Mouse (Mus musculus): ENCODE results near the gene Sf3b2. TPM values are rescaled to one million over a fixed set of nuclear protein-coding genes. Genes with fewer than 3 reads are reported as not detected.
"Not testable (repeated sequence)": the region's sequence is repeated elsewhere in the genome, so short reads cannot be mapped to it uniquely, and the experiment has no call there.

The Sf3b2 gene
- total RNA-seq, 1 experiment from 2014 or later = 325 TPM

- no peak for ATAC-seq (replicated peaks in 1 of 2; ENCODE audit: insufficient read depth in 1 of 2, low FRiP score in 2 of 2, low TSS enrichment in 1 of 2, low read depth in 1 of 2, poor library complexity in 2 of 2, severe bottlenecking in 2 of 2)
Observed at GRCm38 (mm10) chr19:5276531-5276930, 18.7 kb downstream of the Sf3b2 start.

DNA sequence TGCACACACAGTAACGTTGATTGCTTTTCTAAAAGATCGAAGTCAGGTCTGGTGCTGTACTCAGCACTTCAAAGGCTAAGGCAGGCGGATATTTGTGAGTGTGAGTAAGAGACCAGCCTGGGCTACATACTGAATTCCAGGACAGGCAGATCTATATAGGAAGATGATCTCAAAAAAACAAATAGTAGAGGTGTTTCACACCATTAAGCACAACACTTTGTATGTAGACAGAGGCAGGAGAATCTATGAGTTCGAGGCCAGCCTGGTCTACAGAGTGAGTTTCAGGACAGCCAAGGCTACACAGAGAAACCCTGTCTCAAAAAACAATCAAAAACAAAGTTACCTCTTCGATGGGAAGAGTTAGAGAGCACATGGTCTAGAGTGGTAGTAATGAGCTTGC, 19.5 kb downstream of the Sf3b2 start:
- ATAC-seq (replicated peaks in 1 of 2; ENCODE audit: insufficient read depth in 1 of 2, low FRiP score in 2 of 2, low TSS enrichment in 1 of 2, low read depth in 1 of 2, poor library complexity in 2 of 2, severe bottlenecking in 2 of 2) = no peak

DNA sequence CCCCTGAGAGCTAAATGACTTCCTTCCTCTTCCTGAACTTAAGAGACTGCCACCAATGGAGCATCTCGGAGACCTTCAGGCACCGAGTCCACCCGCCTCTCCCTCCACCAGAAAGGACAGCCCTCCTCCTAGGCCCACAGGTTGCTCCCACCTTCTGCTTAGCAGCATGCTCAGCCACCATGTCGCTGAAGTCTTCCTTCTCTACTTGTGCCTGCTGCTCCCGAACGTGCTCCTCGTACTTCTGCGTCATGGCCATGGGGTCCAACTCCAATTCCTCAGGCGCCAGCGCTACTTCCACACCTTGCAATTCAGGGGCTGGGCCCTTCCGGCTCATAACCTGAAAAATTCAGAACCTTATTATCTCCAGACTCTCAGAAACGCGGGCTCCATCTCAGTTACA, 20.6 kb downstream of the Sf3b2 start:
- ATAC-seq (replicated peaks in 1 of 2; ENCODE audit: insufficient read depth in 1 of 2, low FRiP score in 2 of 2, low TSS enrichment in 1 of 2, low read depth in 1 of 2, poor library complexity in 2 of 2, severe bottlenecking in 2 of 2) = no peak

- ATAC-seq (replicated peaks in 1 of 2; ENCODE audit: insufficient read depth in 1 of 2, low FRiP score in 2 of 2, low TSS enrichment in 1 of 2, low read depth in 1 of 2, poor library complexity in 2 of 2, severe bottlenecking in 2 of 2) = no peak
Observed at GRCm38 (mm10) chr19:5273916-5274315, 21.3 kb downstream of the Sf3b2 start.

- ATAC-seq (replicated peaks in 1 of 2; ENCODE audit: insufficient read depth in 1 of 2, low FRiP score in 2 of 2, low TSS enrichment in 1 of 2, low read depth in 1 of 2, poor library complexity in 2 of 2, severe bottlenecking in 2 of 2) = peak; percentile 70 to 84
Observed at GRCm38 (mm10) chr19:5272801-5273733, 22.2 kb downstream of the Sf3b2 start, which contains the start of gene Pacs1. Gene Pacs1 (minus strand): TSS chr19:5273119.

DNA sequence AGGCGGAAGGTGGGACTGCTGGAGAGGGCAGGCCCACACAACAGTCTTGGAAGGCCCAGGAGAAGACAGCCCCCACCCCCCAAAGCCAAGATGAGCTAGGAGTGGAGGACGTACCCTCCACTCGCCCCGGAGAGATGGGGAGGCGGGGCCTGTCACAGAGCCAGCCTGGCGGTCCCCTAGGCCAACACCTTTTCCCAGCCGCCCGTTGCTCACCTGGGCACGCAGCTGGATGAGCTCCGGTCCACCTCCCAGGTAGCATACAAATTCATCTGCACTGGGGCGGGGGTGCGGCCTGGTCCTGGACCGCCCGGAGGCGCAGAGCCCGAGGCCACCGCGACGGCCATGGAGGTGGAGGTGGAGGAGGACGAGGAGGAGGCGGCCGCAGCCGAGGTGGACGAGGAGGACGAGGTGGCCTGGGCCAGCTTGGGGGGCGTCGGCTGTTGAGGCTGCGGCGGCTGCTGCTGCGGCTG, 22.9 kb downstream of the Sf3b2 start:
- ATAC-seq (replicated peaks in 1 of 2; ENCODE audit: insufficient read depth in 1 of 2, low FRiP score in 2 of 2, low TSS enrichment in 1 of 2, low read depth in 1 of 2, poor library complexity in 2 of 2, severe bottlenecking in 2 of 2) = no peak

GRCm38 (mm10) chr19:5271430-5271829, 23.8 kb downstream of the Sf3b2 start:
- ATAC-seq (replicated peaks in 1 of 2; ENCODE audit: insufficient read depth in 1 of 2, low FRiP score in 2 of 2, low TSS enrichment in 1 of 2, low read depth in 1 of 2, poor library complexity in 2 of 2, severe bottlenecking in 2 of 2) = no peak

DNA sequence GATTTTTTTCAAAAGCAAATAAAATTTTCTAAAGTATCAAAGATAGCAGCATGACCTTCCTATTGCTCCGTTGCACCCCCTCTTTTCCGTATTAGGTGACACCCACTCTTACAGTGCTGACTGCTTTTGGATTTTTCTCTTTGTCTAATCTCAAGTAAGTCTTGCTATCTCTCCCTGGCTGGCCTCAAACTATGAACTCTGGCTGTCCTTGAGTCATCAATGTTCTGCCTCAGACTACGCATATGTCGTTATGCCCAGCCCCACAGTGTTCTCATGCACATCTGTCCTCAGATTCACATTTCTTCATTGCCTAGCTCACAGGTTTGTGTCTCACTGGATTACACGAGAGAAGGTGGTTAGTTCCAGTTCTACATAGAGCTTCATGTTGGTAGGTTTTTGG, 25.9 kb downstream of the Sf3b2 start:
- no peak for ATAC-seq (replicated peaks in 1 of 2; ENCODE audit: insufficient read depth in 1 of 2, low FRiP score in 2 of 2, low TSS enrichment in 1 of 2, low read depth in 1 of 2, poor library complexity in 2 of 2, severe bottlenecking in 2 of 2)

- ATAC-seq (replicated peaks in 1 of 2; ENCODE audit: insufficient read depth in 1 of 2, low FRiP score in 2 of 2, low TSS enrichment in 1 of 2, low read depth in 1 of 2, poor library complexity in 2 of 2, severe bottlenecking in 2 of 2) = no peak
Observed at GRCm38 (mm10) chr19:5268875-5269274, 26.4 kb downstream of the Sf3b2 start.

GRCm38 (mm10) chr19:5268017-5268416, 27.2 kb downstream of the Sf3b2 start:
- ATAC-seq (replicated peaks in 1 of 2; ENCODE audit: insufficient read depth in 1 of 2, low FRiP score in 2 of 2, low TSS enrichment in 1 of 2, low read depth in 1 of 2, poor library complexity in 2 of 2, severe bottlenecking in 2 of 2) = no peak

DNA sequence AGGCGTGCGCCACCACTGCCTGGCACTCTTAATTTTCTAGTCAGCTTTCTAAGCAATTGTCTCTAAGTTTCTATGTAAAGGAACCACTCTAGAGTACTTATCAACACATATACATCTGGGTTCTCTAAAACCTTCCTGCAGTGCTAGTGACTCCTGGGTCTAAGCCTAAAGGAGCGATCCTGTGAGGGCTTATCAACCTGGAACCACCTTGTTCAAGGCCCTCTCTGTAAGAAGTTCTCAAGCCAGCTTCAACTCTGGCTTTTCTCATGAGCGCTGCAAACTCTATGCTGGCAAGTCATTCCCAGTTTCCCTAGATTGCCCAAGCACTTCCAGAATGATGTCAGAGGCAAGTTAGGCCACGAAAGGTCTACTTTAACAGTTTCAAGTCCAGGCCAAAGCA, 28.2 kb downstream of the Sf3b2 start:
- peak in 1 of 2 experiments; percentile 29; a peak in 1 of 4 replicates for ATAC-seq (replicated peaks in 1 of 2; ENCODE audit: insufficient read depth in 1 of 2, low FRiP score in 2 of 2, low TSS enrichment in 1 of 2, low read depth in 1 of 2, poor library complexity in 2 of 2, severe bottlenecking in 2 of 2)

DNA sequence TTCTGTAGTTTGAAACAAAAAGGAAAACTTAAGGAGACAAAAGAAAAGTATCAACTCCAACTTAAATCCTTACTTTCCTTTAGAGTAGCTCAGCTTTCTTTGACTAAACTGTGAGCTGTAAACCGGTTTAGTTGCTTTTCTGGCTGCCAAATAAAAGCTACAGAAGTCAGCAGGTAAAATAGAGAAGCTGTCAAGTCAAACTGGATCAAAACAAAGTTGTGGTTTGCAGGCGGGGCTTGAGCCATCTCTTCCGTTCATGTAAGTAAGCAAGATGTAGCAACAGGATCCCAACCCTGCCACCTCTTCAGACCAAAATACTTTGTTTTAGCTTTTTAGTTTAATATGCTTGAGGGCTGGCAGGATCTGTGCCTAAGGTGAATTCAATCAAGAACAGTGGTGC, 38.1 kb downstream of the Sf3b2 start:
- peak; percentile 69 to 78 for ATAC-seq (replicated peaks in 1 of 2; ENCODE audit: insufficient read depth in 1 of 2, low FRiP score in 2 of 2, low TSS enrichment in 1 of 2, low read depth in 1 of 2, poor library complexity in 2 of 2, severe bottlenecking in 2 of 2)

DNA sequence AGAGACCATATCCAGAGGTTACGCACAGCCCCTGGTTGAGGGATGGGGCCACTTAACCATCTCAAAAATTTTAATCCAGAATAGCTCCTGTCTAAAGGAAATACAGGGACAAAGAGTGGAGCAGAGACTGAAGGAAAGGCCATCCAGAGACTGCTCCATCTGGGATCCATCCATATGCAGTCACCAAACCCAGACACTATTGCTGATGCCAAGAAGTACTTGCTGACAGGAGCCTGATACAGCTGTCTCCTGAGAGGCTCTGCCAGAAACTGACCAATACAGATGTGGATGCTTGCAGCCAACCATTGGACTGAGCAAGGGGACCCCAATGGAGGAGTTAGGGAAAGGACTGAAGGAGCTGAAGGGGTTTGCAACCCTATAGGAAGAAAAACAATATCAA, 58.3 kb downstream of the Sf3b2 start:
- ATAC-seq (replicated peaks in 1 of 2; ENCODE audit: insufficient read depth in 1 of 2, low FRiP score in 2 of 2, low TSS enrichment in 1 of 2, low read depth in 1 of 2, poor library complexity in 2 of 2, severe bottlenecking in 2 of 2) = not testable (repeated sequence)

DNA sequence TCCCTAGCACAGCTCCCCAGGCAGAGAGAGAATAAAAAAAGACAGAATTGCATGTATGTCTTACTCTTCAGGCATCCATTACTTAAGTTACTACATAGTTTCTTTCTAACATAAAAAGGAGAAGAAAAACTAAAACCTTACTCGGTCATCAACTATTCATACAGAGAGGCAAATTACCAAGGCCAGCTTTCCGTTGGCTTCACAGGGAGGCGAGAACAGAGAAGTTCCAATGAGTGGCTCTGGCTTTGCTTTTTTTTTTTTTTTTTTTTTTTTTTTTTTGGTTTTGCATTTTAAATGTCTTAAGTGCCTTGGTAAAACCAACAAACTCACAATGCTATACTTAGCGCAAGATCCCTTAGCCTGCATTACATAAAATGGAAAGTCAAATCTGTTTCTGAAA, 62.6 kb downstream of the Sf3b2 start:
- no peak for ATAC-seq (replicated peaks in 1 of 2; ENCODE audit: insufficient read depth in 1 of 2, low FRiP score in 2 of 2, low TSS enrichment in 1 of 2, low read depth in 1 of 2, poor library complexity in 2 of 2, severe bottlenecking in 2 of 2)

GRCm38 (mm10) chr19:5230110-5230509, 65.1 kb downstream of the Sf3b2 start:
- ATAC-seq (replicated peaks in 1 of 2; ENCODE audit: insufficient read depth in 1 of 2, low FRiP score in 2 of 2, low TSS enrichment in 1 of 2, low read depth in 1 of 2, poor library complexity in 2 of 2, severe bottlenecking in 2 of 2) = no peak

GRCm38 (mm10) chr19:5224624-5225023, 70.6 kb downstream of the Sf3b2 start:
- ATAC-seq (replicated peaks in 1 of 2; ENCODE audit: insufficient read depth in 1 of 2, low FRiP score in 2 of 2, low TSS enrichment in 1 of 2, low read depth in 1 of 2, poor library complexity in 2 of 2, severe bottlenecking in 2 of 2) = no peak

DNA sequence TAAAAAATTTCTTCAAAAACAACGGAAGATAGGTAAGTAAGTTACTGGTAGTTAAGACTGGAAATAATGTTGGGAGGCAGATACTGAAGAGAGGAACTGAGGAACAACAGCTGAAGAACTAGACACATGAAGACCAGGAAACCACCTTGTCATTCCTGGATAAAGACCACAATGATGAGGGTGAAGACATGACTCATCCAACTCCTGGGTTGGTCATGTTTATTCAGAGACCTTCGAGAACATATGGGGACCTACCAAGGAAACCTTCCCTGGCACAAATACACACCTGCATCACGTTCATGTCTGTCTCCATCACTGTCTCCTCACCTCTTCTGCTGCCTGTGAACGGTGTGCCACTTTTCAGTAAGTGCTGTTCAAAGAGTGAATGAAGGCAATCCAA, 71.2 kb downstream of the Sf3b2 start:
- ATAC-seq (replicated peaks in 1 of 2; ENCODE audit: insufficient read depth in 1 of 2, low FRiP score in 2 of 2, low TSS enrichment in 1 of 2, low read depth in 1 of 2, poor library complexity in 2 of 2, severe bottlenecking in 2 of 2) = no peak

All from hematopoietic stem cell, adult 5-6 weeks (primary cell).